Mouse (Mus musculus): ENCODE measurements around the gene Atg16l1. TPM values are rescaled to one million over a fixed set of nuclear protein-coding genes. Genes with fewer than 3 reads are reported as not detected.
"Not testable (repeated sequence)": the region's sequence is repeated elsewhere in the genome, so short reads cannot be mapped to it uniquely, and the experiment has no call there.

Gene Atg16l1
- polyA plus RNA-seq, 1 experiment from 2014 or later: 31.0 TPM

GRCm38 (mm10) chr1:87812061-87812460 is 56.4 kb downstream of the Atg16l1 start:
- H3K4me3 ChIP-seq (ENCODE audit: low read depth, low read length): no peak overlapping the region
- H3K36me3 ChIP-seq (ENCODE audit: control insufficient read depth, insufficient read depth, low read length): no peaks in the 10 kb centered on the region
- ATAC-seq (ENCODE audit: insufficient number of reproducible peaks, low FRiP score, low TSS enrichment, low read depth): no peak
- H3K9ac ChIP-seq (ENCODE audit: low read length): no peak overlapping the region
- no peaks in the 10 kb centered on the region for H3K27me3 ChIP-seq (ENCODE audit: control insufficient read depth, insufficient read depth, low read length)
- no peak overlapping the region for H3K27ac ChIP-seq (replicated peaks; ENCODE audit: low read depth, low read length)
- 84% methylated on average over 10 of the region's 10 CpGs for WGBS
- DNase-seq (ENCODE audit: low spot score): no peak
- no peaks in the 10 kb centered on the region for H3K4me1 ChIP-seq (ENCODE audit: control insufficient read depth, insufficient read depth, low read length)
- no peaks in the 10 kb centered on the region for H3K9me3 ChIP-seq (ENCODE audit: control insufficient read depth, low read length)
- H3K4me2 ChIP-seq (ENCODE audit: low read depth, severe bottlenecking): no peak overlapping the region

- no peaks in the 10 kb centered on the region for H3K36me3 ChIP-seq (ENCODE audit: control insufficient read depth, insufficient read depth, low read length)
- WGBS: 88% methylated on average over 6 of the region's 6 CpGs
- ATAC-seq (ENCODE audit: insufficient number of reproducible peaks, low FRiP score, low TSS enrichment, low read depth) (no peak), DNase-seq (ENCODE audit: low spot score) (no peak)
- H3K27me3 ChIP-seq (ENCODE audit: control insufficient read depth, insufficient read depth, low read length): no peaks in the 10 kb centered on the region
- no peaks in the 10 kb centered on the region for H3K9me3 ChIP-seq (ENCODE audit: control insufficient read depth, low read length)
- H3K4me3 ChIP-seq (ENCODE audit: low read depth, low read length): no peak overlapping the region
- no peak overlapping the region for H3K9ac ChIP-seq (ENCODE audit: low read length)
- no peak overlapping the region for H3K27ac ChIP-seq (replicated peaks; ENCODE audit: low read depth, low read length)
- H3K4me1 ChIP-seq (ENCODE audit: control insufficient read depth, insufficient read depth, low read length): no peaks in the 10 kb centered on the region
- H3K4me2 ChIP-seq (ENCODE audit: low read depth, severe bottlenecking): no peak overlapping the region
Measured at GRCm38 (mm10) chr1:87813155-87813554, 57.5 kb downstream of the Atg16l1 start.

- no peak for ATAC-seq (ENCODE audit: insufficient number of reproducible peaks, low FRiP score, low TSS enrichment, low read depth)
- no peak for DNase-seq (ENCODE audit: low spot score)
- WGBS: 80% methylated on average over 7 of the region's 7 CpGs
- H3K4me1 ChIP-seq (ENCODE audit: control insufficient read depth, insufficient read depth, low read length): no peaks in the 10 kb centered on the region
- H3K27ac ChIP-seq (replicated peaks; ENCODE audit: low read depth, low read length): no peak overlapping the region
- H3K9ac ChIP-seq (ENCODE audit: low read length): no peak overlapping the region
- no peaks in the 10 kb centered on the region for H3K9me3 ChIP-seq (ENCODE audit: control insufficient read depth, low read length)
- no peaks in the 10 kb centered on the region for H3K36me3 ChIP-seq (ENCODE audit: control insufficient read depth, insufficient read depth, low read length)
- no peak overlapping the region for H3K4me3 ChIP-seq (ENCODE audit: low read depth, low read length)
- H3K4me2 ChIP-seq (ENCODE audit: low read depth, severe bottlenecking): no peak overlapping the region
- no peaks in the 10 kb centered on the region for H3K27me3 ChIP-seq (ENCODE audit: control insufficient read depth, insufficient read depth, low read length)
Measured at GRCm38 (mm10) chr1:87813681-87814080, 58.0 kb downstream of the Atg16l1 start.

- no peaks in the 10 kb centered on the region for H3K4me1 ChIP-seq (ENCODE audit: control insufficient read depth, insufficient read depth, low read length)
- no peak overlapping the region for H3K9ac ChIP-seq (ENCODE audit: low read length)
- 89% methylated on average over 10 of the region's 10 CpGs for WGBS
- H3K4me3 ChIP-seq (ENCODE audit: low read depth, low read length): no peak overlapping the region
- no peak overlapping the region for H3K4me2 ChIP-seq (ENCODE audit: low read depth, severe bottlenecking)
- DNase-seq (ENCODE audit: low spot score) (no peak), ATAC-seq (ENCODE audit: insufficient number of reproducible peaks, low FRiP score, low TSS enrichment, low read depth) (no peak)
- no peaks in the 10 kb centered on the region for H3K36me3 ChIP-seq (ENCODE audit: control insufficient read depth, insufficient read depth, low read length)
- H3K27me3 ChIP-seq (ENCODE audit: control insufficient read depth, insufficient read depth, low read length): no peaks in the 10 kb centered on the region
- H3K9me3 ChIP-seq (ENCODE audit: control insufficient read depth, low read length): no peaks in the 10 kb centered on the region
- no peak overlapping the region for H3K27ac ChIP-seq (replicated peaks; ENCODE audit: low read depth, low read length)
Measured at GRCm38 (mm10) chr1:87824420-87824995, 68.8 kb downstream of the Atg16l1 start.

GRCm38 (mm10) chr1:87825281-87825680 is 69.6 kb downstream of the Atg16l1 start:
- Histone ChIP-seq H3K27ac (replicated peaks; ENCODE audit: low read depth, low read length) (no peak overlapping the region), H3K27me3 (ENCODE audit: control insufficient read depth, insufficient read depth, low read length) (no peaks in the 10 kb centered on the region), H3K4me1 (ENCODE audit: control insufficient read depth, insufficient read depth, low read length) (no peaks in the 10 kb centered on the region), H3K9me3 (ENCODE audit: control insufficient read depth, low read length) (no peaks in the 10 kb centered on the region), H3K4me3 (ENCODE audit: low read depth, low read length) (no peak overlapping the region), H3K4me2 (ENCODE audit: low read depth, severe bottlenecking) (no peak overlapping the region), H3K36me3 (ENCODE audit: control insufficient read depth, insufficient read depth, low read length) (no peaks in the 10 kb centered on the region), H3K9ac (ENCODE audit: low read length) (no peak overlapping the region)
- WGBS: 87% methylated on average over 5 of the region's 5 CpGs
- ATAC-seq (ENCODE audit: insufficient number of reproducible peaks, low FRiP score, low TSS enrichment, low read depth) (no peak), DNase-seq (ENCODE audit: low spot score) (no peak)

GRCm38 (mm10) chr1:87825991-87826390 is 70.3 kb downstream of the Atg16l1 start:
- 90% methylated on average over 6 of the region's 6 CpGs for WGBS
- Histone ChIP-seq H3K27me3 (ENCODE audit: control insufficient read depth, insufficient read depth, low read length) (no peaks in the 10 kb centered on the region), H3K4me3 (ENCODE audit: low read depth, low read length) (no peak overlapping the region), H3K4me2 (ENCODE audit: low read depth, severe bottlenecking) (no peak overlapping the region), H3K36me3 (ENCODE audit: control insufficient read depth, insufficient read depth, low read length) (no peaks in the 10 kb centered on the region), H3K27ac (replicated peaks; ENCODE audit: low read depth, low read length) (no peak overlapping the region), H3K9me3 (ENCODE audit: control insufficient read depth, low read length) (no peaks in the 10 kb centered on the region), H3K4me1 (ENCODE audit: control insufficient read depth, insufficient read depth, low read length) (no peaks in the 10 kb centered on the region), H3K9ac (ENCODE audit: low read length) (no peak overlapping the region)
- DNase-seq (ENCODE audit: low spot score) (no peak), ATAC-seq (ENCODE audit: insufficient number of reproducible peaks, low FRiP score, low TSS enrichment, low read depth) (no peak)

- Histone ChIP-seq H3K4me3 (ENCODE audit: low read depth, low read length) (no peak overlapping the region), H3K4me1 (ENCODE audit: control insufficient read depth, insufficient read depth, low read length) (no peaks in the 10 kb centered on the region), H3K9me3 (ENCODE audit: control insufficient read depth, low read length) (no peaks in the 10 kb centered on the region), H3K27me3 (ENCODE audit: control insufficient read depth, insufficient read depth, low read length) (no peaks in the 10 kb centered on the region), H3K27ac (replicated peaks; ENCODE audit: low read depth, low read length) (no peak overlapping the region), H3K4me2 (ENCODE audit: low read depth, severe bottlenecking) (no peak overlapping the region), H3K9ac (ENCODE audit: low read length) (no peak overlapping the region), H3K36me3 (ENCODE audit: control insufficient read depth, insufficient read depth, low read length) (no peaks in the 10 kb centered on the region)
- DNase-seq (ENCODE audit: low spot score) (no peak), ATAC-seq (ENCODE audit: insufficient number of reproducible peaks, low FRiP score, low TSS enrichment, low read depth) (no peak)
- 85% methylated on average over 2 of the region's 2 CpGs for WGBS
Measured at GRCm38 (mm10) chr1:87826474-87826873, 70.8 kb downstream of the Atg16l1 start.

- not testable (repeated sequence) for H3K27me3 ChIP-seq (ENCODE audit: control insufficient read depth, insufficient read depth, low read length); H3K9me3 ChIP-seq (ENCODE audit: control insufficient read depth, low read length); H3K9ac ChIP-seq (ENCODE audit: low read length); H3K4me1 ChIP-seq (ENCODE audit: control insufficient read depth, insufficient read depth, low read length); H3K4me2 ChIP-seq (ENCODE audit: low read depth, severe bottlenecking); H3K4me3 ChIP-seq (ENCODE audit: low read depth, low read length); H3K27ac ChIP-seq (replicated peaks; ENCODE audit: low read depth, low read length); ATAC-seq (ENCODE audit: insufficient number of reproducible peaks, low FRiP score, low TSS enrichment, low read depth); H3K36me3 ChIP-seq (ENCODE audit: control insufficient read depth, insufficient read depth, low read length); DNase-seq (ENCODE audit: low spot score)
- WGBS: 86% methylated on average over 1 of the region's 1 CpGs
Measured at GRCm38 (mm10) chr1:87827476-87827875, 71.8 kb downstream of the Atg16l1 start.

- Histone ChIP-seq H3K9ac (ENCODE audit: low read length) (no peak overlapping the region), H3K4me1 (ENCODE audit: control insufficient read depth, insufficient read depth, low read length) (no peaks in the 10 kb centered on the region), H3K27ac (replicated peaks; ENCODE audit: low read depth, low read length) (no peak overlapping the region), H3K4me2 (ENCODE audit: low read depth, severe bottlenecking) (no peak overlapping the region), H3K36me3 (ENCODE audit: control insufficient read depth, insufficient read depth, low read length) (no peaks in the 10 kb centered on the region), H3K9me3 (ENCODE audit: control insufficient read depth, low read length) (no peaks in the 10 kb centered on the region), H3K27me3 (ENCODE audit: control insufficient read depth, insufficient read depth, low read length) (no peaks in the 10 kb centered on the region), H3K4me3 (ENCODE audit: low read depth, low read length) (no peak overlapping the region)
- WGBS: 79% methylated on average over 9 of the region's 9 CpGs
- DNase-seq (ENCODE audit: low spot score): no peak
- ATAC-seq (ENCODE audit: insufficient number of reproducible peaks, low FRiP score, low TSS enrichment, low read depth): no peak
Measured at GRCm38 (mm10) chr1:87828185-87828584, 72.5 kb downstream of the Atg16l1 start.

Data from limb, embryonic 11.5 days (tissue).